Mouse (Mus musculus): ENCODE measurements at regions not wholly inside any gene's neighbourhood (a gene's known extent, or its start where the extent isn't known, plus 50 kb on each side); places are given as distances from the start of the nearest gene placed in this dataset.

GRCm38 (mm10) chr3:4973278-4973677, 777.3 kb upstream of the Gm8797 start:
- no peak for DNase-seq

GRCm38 (mm10) chr3:4973764-4974163, 776.8 kb upstream of the Gm8797 start:
- no peak for DNase-seq

GRCm38 (mm10) chr3:4974659-4975058, 775.9 kb upstream of the Gm8797 start:
- DNase-seq, result no peak

- no peak for DNase-seq
Observed at GRCm38 (mm10) chr3:4976344-4976743, 774.3 kb upstream of the Gm8797 start.

- no peak for DNase-seq
Observed at GRCm38 (mm10) chr3:5017742-5018141, 732.9 kb upstream of the Gm8797 start.

Measured in cerebellum, postnatal 36 days (tissue).